Mouse (Mus musculus) heart, postnatal 0 days (tissue): ENCODE data around the gene Zfp362. TPM values are rescaled to one million over a fixed set of nuclear protein-coding genes. Genes with fewer than 3 reads are reported as not detected.

Experiments
- ATAC-seq: fragments of 200-750 bp; cut with Nextera tagmentation; 2 replicates; pipeline ENCODE4 v1.8.0; 2017; ENCODE audit warnings: low read depth, moderate number of reproducible peaks, moderate library complexity; ENCODE audit not compliant: insufficient read depth
- DNase-seq: peaks from one replicate; pipeline ENCODE4 v3.0.0-alpha.2; 2016; ENCODE audit warnings: low spot score
- H3K27ac ChIP-seq: fragments of 300-500 bp; sonication (generic); 2 replicates; pipeline ENCODE4 v1.5.1; 2014; ENCODE audit warnings: low read depth, mild to moderate bottlenecking
- H3K27me3 ChIP-seq: fragments of 300-500 bp; sonication (generic); 2 replicates; pipeline ENCODE4 v1.6.1; 2014; ENCODE audit warnings: low read length, mixed read lengths; ENCODE audit not compliant: control insufficient read depth, insufficient read depth
- H3K36me3 ChIP-seq: fragments of 300-500 bp; sonication (generic); replicated peaks from 2 replicates; pipeline ENCODE4 v1.6.1; 2014; ENCODE audit warnings: low read length, mixed read lengths; ENCODE audit not compliant: control insufficient read depth, insufficient read depth
- H3K4me1 ChIP-seq: fragments of 300-500 bp; sonication (generic); 2 replicates; pipeline ENCODE4 v1.6.1; 2014; ENCODE audit warnings: antibody characterized with exemption; ENCODE audit not compliant: control insufficient read depth, insufficient read depth
- H3K4me2 ChIP-seq: fragments of 300-500 bp; sonication (generic); 2 replicates; pipeline ENCODE4 v1.6.1; 2014; ENCODE audit warnings: low read depth, mild to moderate bottlenecking, low read length, moderate library complexity
- H3K4me3 ChIP-seq: fragments of 300-500 bp; sonication (generic); 2 replicates; pipeline ENCODE4 v1.5.1; 2014; ENCODE audit warnings: low read depth, low read length
- H3K9ac ChIP-seq: fragments of 300-500 bp; sonication (generic); replicated peaks from 2 replicates; pipeline ENCODE4 v1.6.1; 2014; ENCODE audit warnings: low read depth, low read length, mixed read lengths
- H3K9me3 ChIP-seq: fragments of 300-500 bp; sonication (generic); replicated peaks from 2 replicates; pipeline ENCODE4 v1.6.1; 2016; ENCODE audit warnings: low read length; ENCODE audit not compliant: control insufficient read depth
- CTCF ChIP-seq: IDR thresholded peaks from 2 replicates; pipeline ENCODE4 v1.5.1; 2016; ENCODE audit warnings: antibody characterized with exemption, control low read depth, low read depth
- EP300 ChIP-seq: IDR thresholded peaks from 2 replicates; pipeline ENCODE4 v1.6.1; 2016; ENCODE audit warnings: antibody characterized with exemption, low read depth
- WGBS: fragments of 180-500 bp; shearing (Covaris S2); extraction: QIAGEN DNeasy Blood & Tissue Kit; methylation state at CpG from one replicate; pipeline ENCODE4 v1.1.7; 2014; 5-methylcytosine and 5-hydroxymethylcytosine counted together
- polyA plus RNA-seq: library from polyadenylated mRNA; unstranded; fragments of >200 nt; fragmentation: Nextera tagmentation; extraction: Ambion mirVana; gene quantifications from 2 replicates; pipeline ENCODE4 v1.2.1, GENCODE M21; 2015
- total RNA-seq: library from RNA; depleted of rRNA; stranded (reverse); fragments of >200 nt; gene quantifications from 2 replicates; pipeline ENCODE4 v1.2.3, GENCODE M21; 2014; ENCODE audit warnings: low replicate concordance

Gene Zfp362
- total and polyA plus RNA-seq, 2 experiments from 2014 or later: 10.8 to 11.6 TPM

- Histone ChIP-seq H3K36me3 (0 out of 2 replicates have a peak, but pooled peaks cover 8% of the 10 kb centered on the region), H3K9me3 (no peaks in the 10 kb centered on the region), H3K4me2 (0 out of 2 replicates have a peak overlapping the region, but pooled peaks have one; percentile 39), H3K4me3 (no peak overlapping the region), H3K27ac (peak overlapping the region; percentile 92), H3K9ac (no peak overlapping the region), H3K4me1 (peaks cover 81% of the 10 kb centered on the region), H3K27me3 (no peaks in the 10 kb centered on the region)
- ATAC-seq (peak; percentile 10; the same call in 1 of the 2 replicates), DNase-seq (no peak)
- WGBS: 17% methylated on average over 6 of the region's 6 CpGs
- TF ChIP-seq CTCF (no peak), EP300 (no peak)
Measured at GRCm38 (mm10) chr4:128733496-128733895, 72.3 kb downstream of the Zfp362 start.

- no peak overlapping the region for H3K4me2 ChIP-seq
- no peaks in the 10 kb centered on the region for H3K9me3 ChIP-seq
- no peaks in the 10 kb centered on the region for H3K27me3 ChIP-seq
- no peak overlapping the region for H3K9ac ChIP-seq
- 18% methylated on average over 5 of the region's 5 CpGs for WGBS
- H3K4me3 ChIP-seq: no peak overlapping the region
- no peak for DNase-seq
- H3K27ac ChIP-seq: peak overlapping the region; percentile 92
- ATAC-seq: no peak
- 0 out of 2 replicates have a peak, but pooled peaks cover 8% of the 10 kb centered on the region for H3K36me3 ChIP-seq
- TF ChIP-seq CTCF (no peak), EP300 (no peak)
- H3K4me1 ChIP-seq: peaks cover 79% of the 10 kb centered on the region
Measured at GRCm38 (mm10) chr4:128732794-128733193, 73.1 kb downstream of the Zfp362 start.

GRCm38 (mm10) chr4:128730271-128730670 is 75.6 kb downstream of the Zfp362 start:
- TF ChIP-seq CTCF (no peak), EP300 (no peak)
- Histone ChIP-seq H3K4me3 (peak overlapping the region; percentile 92), H3K9ac (no peak overlapping the region), H3K4me1 (peaks cover 56% of the 10 kb centered on the region), H3K9me3 (no peaks in the 10 kb centered on the region), H3K27me3 (no peaks in the 10 kb centered on the region), H3K27ac (peak overlapping the region; percentile 97), H3K4me2 (peak overlapping the region; percentile 76), H3K36me3 (0 out of 2 replicates have a peak, but pooled peaks cover 8% of the 10 kb centered on the region)
- 33% methylated on average over 6 of the region's 6 CpGs for WGBS
- DNase-seq: no peak
- ATAC-seq: no peak

GRCm38 (mm10) chr4:128729709-128730037 is 76.2 kb downstream of the Zfp362 start:
- peak overlapping the region; percentile 92 for H3K4me3 ChIP-seq
- TF ChIP-seq CTCF (no peak), EP300 (no peak)
- peak overlapping the region; percentile 97 for H3K27ac ChIP-seq
- ATAC-seq (no peak), DNase-seq (peak; percentile 67)
- no peaks in the 10 kb centered on the region for H3K27me3 ChIP-seq
- 32% methylated on average over 5 of the region's 5 CpGs for WGBS
- H3K9me3 ChIP-seq: no peaks in the 10 kb centered on the region
- H3K36me3 ChIP-seq: 0 out of 2 replicates have a peak, but pooled peaks cover 8% of the 10 kb centered on the region
- H3K4me2 ChIP-seq: peak overlapping the region; percentile 76
- H3K9ac ChIP-seq: peak overlapping the region; percentile 99
- peaks cover 50% of the 10 kb centered on the region for H3K4me1 ChIP-seq

GRCm38 (mm10) chr4:128729033-128729708 is 76.7 kb downstream of the Zfp362 start:
- Histone ChIP-seq H3K36me3 (0 out of 2 replicates have a peak, but pooled peaks cover 8% of the 10 kb centered on the region), H3K4me3 (peak overlapping the region; percentile 92), H3K4me2 (peak overlapping the region; percentile 76), H3K9me3 (no peaks in the 10 kb centered on the region), H3K27ac (peak overlapping the region; percentile 97), H3K4me1 (peaks cover 50% of the 10 kb centered on the region), H3K9ac (peak overlapping the region; percentile 99), H3K27me3 (no peaks in the 10 kb centered on the region)
- no peak for ATAC-seq
- DNase-seq: no peak
- TF ChIP-seq EP300 (no peak), CTCF (no peak)
- WGBS: 27% methylated on average over 15 of the region's 15 CpGs
